Mouse (Mus musculus) lung, adult 2 months (tissue): ENCODE measurements around the gene 9330182L06Rik.

Experiments
- CTCF ChIP-seq: fragments of 200-500 bp; IDR thresholded peaks from 2 replicates; pipeline ENCODE4 v1.5.1; 2011; ENCODE audit warnings: mild to moderate bottlenecking, low read length, control low read depth; ENCODE audit not compliant: insufficient read depth
- POLR2A ChIP-seq: fragments of 200-500 bp; IDR thresholded peaks from 2 replicates; pipeline ENCODE4 v1.6.1; 2011; ENCODE audit warnings: low read depth, mild to moderate bottlenecking, control low read depth, low read length, borderline replicate concordance; ENCODE audit errors: extremely low read depth

GRCm38 (mm10) chr5:9373341-9373740 lies 107.4 kb downstream of the 9330182L06Rik start:
- TF ChIP-seq CTCF (no peak), POLR2A (no peak)
